Mouse (Mus musculus): ENCODE measurements around the gene Klf15. TPM values are rescaled to one million over a fixed set of nuclear protein-coding genes. Genes with fewer than 3 reads are reported as not detected.

Klf15 gene
- total RNA-seq (2021) = 10 to 100 TPM; 26.2 to 41.7 TPM

DNA sequence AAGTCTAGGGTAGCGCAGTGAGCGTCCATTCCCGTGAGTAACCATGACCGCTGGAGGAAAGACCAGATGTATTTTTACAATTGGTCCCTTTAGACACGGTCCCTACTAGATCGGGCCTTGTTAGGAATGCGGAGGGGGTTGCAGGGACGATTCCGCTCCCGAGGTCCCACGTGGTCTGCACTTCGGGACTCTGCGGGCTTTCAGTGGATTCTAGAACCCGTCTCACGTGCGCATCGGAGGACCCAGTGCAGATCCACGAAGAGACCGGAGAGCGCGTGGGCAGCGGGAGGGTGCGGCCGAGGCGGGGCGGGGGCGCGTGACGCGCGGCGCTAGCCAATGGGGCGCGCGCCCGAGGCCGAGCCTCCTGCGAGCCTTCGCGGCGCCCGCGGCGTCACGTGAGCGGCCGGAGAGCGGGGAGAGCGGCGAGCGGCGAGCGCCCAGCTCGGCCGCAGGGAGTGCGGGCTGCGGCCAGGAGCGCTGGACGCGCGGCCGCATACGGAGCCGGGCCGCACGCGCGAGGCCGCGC lies at the start of gene Klf15:
Klf15 (plus strand) TSS at position 396 of the 526 bp plus-strand sequence.
- DNase-seq = peak; percentile 87 to 88

DNA sequence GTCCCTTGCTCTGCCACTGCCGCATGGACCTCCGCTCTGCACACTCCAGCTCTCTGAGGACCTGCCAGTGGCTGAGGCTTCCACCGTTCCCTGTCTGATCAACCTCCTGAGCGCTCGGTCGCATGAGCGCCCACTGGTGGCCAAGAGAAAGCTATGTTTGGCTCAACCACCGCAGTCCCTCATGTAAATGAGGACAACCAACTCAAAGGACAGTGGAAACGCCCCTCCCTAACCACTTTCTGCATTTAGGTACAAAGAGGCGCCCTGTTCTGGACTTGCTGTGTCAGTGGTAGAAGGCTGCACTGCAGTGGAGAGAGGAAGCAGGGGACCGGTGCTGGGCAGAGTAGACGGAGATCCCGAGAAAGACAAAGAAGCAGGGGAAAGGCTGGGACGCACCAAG lies 39.8 kb upstream of the Klf15 start:
- peak; percentile 74 to 75 for DNase-seq

- DNase-seq = no peak
These were observed 37.0 kb upstream of the Klf15 start for GRCm38 (mm10) chr6:90425361-90425760.

DNA sequence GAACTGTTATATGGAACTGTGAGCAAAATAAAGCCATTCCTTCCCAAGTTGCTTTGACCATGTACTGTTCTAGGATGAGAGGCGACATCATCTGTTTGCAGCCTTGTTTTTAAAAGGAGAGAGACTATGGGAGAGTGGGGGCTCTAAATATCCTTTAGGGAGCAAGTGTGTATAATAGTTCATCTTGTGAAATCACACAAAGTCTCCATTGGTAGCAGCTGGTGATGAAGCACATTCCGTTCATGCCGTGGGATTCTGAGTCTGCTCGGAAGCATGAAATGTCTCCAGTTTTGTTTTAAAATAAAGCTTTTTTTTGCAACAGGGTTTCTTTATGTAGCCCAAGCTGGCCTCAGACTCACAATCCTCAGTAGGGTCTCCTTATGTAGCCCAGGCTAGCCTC lies 36.4 kb upstream of the Klf15 start:
- no peak for DNase-seq

GRCm38 (mm10) chr6:90428380-90428974 lies 33.9 kb upstream of the Klf15 start, which contains the start of gene Cfap100:
TSS of gene Cfap100 (minus strand) at chr6:90428797.
- DNase-seq = peak; percentile 76 to 81

GRCm38 (mm10) chr6:90429911-90430310 lies 32.5 kb upstream of the Klf15 start:
- no peak for DNase-seq

DNA sequence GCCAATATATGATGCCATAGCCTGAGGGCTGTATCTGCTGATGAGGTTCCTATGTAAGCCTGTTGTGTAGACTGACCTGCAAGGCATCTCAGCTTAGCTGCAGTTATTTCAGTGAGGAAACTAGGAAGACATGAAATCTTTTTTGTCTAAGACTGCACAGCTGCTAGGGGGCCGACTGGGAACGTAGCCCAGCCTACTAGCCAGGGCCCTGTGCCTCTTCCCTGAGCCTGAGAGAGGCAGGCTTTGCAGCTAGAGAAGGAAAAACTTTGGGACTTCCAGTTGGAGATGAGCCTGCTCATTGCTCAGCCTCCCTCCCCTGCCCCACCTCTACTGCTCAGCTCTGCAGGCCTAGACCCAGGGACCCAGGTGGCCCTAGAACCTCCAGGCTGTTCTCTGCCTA lies 30.9 kb upstream of the Klf15 start:
- DNase-seq = peak in 1 of 2 experiments; percentile 64

DNA sequence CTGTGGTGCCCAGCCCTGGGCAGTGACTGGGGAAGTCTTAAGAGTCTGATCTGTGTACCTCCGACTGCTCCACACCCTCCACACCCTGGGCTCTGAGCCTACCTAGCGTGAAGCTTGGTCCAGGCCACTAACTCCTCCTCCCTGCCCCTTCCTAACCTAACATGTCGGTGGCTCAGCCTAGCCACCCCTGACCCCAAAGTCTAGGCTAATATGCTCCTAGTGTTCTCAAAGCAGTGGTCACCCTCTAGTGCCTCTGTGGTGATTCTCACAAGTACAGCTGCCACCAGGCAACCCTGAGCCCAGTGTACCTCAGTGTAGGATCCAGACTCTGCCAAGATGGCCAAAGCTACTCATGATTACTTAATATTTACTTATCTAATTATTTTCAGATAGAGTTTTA lies 27.7 kb upstream of the Klf15 start:
- no peak for DNase-seq

DNA sequence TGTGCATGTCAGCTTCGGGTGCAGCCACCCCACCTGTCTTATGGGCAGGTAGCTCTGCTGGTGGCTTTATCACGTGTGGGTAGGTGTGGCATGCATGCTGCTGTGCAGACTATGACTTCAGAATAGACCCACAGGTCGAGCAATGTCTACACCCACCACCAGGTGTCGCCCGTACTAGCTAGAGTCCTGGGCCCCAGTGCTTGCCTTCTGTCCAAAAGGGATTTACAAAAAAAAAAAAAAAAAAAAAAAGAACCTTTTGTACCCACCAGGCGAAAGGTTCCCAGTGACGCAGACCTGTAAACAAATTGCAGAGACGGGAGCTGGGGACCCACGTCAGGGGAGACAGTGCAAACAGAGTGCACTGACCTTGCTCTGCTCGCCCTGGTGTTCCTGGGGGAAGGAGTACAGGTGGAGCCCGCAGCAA lies 27.2 kb upstream of the Klf15 start:
- peak; percentile 77 to 79 for DNase-seq

- DNase-seq = no peak
These were observed 26.0 kb upstream of the Klf15 start for GRCm38 (mm10) chr6:90436192-90436907.

DNA sequence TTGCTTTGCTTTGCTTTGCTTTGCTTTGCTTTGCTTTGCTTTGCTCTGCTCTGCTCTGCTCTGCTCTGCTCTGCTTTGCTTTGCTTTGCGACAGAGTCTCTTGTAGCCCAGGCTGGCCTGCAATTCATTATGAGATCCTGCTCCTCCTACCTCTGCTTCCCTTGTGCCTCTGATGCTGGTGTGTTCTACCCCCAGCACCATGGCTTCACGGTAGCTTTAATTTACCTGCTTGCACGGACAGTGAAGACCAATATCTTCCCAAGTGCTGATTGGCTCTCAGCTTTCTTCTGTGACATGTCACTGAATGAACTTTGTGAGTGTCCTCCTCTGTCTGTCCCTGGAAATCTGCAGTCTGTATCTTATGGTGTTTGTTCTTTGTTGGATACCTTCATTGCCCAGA lies 25.3 kb upstream of the Klf15 start:
- DNase-seq = no peak

DNA sequence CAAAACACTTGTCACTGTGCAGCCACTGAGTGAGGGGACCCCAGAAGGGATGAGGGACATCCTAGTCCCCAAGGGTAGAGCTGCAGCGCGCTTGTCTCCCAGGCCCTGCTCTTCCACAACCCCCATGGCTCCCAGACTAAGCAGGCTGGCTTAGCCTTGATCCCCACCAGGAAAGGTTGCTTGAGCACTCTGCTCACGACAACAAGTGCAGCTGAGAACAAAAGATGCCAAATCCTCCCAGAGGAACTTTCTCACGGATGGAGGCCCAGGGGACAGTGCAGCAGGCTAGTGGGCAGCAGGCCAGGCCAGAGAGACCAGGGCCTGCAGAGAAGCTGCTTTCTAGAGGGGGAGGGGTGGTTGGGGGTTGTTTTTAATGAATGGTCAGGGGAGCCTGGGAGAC lies 15.5 kb upstream of the Klf15 start:
- DNase-seq = no peak

- peak; percentile 74 to 77 for DNase-seq
These were observed 12.2 kb upstream of the Klf15 start for GRCm38 (mm10) chr6:90450179-90450578.

- DNase-seq = peak in 1 of 2 experiments; percentile 48
These were observed 11.7 kb upstream of the Klf15 start for GRCm38 (mm10) chr6:90450697-90451096.

DNA sequence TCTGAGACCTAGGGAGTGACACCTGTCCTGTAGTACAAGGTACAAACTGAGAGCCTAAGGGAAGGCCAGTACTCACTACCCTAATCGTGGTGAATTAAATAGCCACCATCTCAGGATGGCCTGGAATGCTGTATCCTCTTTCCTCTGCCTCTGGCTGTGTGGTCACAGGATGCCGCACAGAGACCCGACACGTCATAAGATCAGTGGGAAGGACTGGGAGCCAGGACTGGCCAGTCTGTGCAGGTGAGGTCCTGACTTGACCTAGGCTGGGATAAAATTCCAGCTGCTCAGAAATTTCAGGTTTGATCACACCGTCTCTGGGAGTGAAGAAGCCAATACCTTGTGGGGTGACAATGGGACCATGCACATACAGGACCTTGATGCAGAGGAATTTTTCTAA lies 10.9 kb upstream of the Klf15 start:
- DNase-seq = no peak

DNA sequence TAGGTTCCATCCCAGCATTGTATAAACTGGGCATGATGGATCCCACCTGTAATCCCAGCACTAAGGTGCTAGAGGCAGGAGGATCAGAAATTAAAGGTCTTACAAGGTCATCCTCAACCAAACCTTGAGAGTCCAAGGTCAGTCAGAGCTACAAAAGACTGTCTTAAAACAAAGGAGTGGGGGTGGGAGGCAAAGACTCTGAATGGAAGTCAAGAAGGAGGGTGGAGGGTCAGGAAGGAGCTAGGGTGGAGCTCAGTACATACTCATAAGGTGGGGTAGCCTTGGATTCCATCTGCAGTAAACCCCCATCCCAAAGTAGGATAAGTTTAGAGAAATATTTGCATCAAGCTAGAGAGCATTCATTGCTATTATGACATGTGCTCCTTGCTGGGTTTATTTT lies 9.8 kb upstream of the Klf15 start:
- no peak for DNase-seq

GRCm38 (mm10) chr6:90453751-90454150 lies 8.6 kb upstream of the Klf15 start:
- DNase-seq = no peak

DNA sequence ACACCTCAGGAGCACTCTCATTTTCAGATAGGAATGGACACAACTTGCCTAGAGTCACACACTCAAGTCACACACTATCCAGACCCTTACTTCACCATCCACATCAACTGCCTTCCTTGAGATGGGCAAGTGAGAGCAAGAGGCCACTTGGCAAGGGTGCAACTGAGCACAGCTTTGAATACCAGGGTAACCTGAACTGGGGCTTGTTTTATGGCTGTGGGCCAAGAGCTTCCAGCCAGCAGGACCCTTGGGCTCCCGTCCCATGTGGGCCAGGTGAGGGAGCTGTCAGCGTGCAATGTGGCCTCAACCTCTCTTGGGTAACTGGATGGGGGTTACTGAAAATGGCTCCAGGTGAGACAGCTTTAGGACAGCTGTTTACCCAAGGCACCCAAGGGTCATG lies 5.0 kb upstream of the Klf15 start:
- DNase-seq = no peak

DNA sequence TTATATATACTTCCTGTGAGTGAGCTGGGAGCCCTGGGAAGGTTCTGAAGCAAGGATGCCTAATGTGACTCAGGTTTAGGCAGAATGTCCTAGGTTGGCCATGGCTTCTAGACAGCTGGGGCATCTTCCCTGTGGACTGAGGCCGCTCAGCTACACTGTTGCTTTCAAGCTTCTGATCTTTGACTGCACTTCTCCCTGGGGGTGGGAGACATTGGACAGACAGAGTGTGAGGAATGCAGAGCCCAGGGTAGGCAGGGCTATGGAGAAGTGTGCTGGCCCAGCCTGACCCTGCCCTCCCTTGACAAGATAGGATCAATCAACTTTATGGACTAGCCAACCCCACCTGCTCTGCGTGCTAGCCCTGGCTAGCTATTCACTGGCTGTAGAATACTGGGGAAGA lies 1.2 kb upstream of the Klf15 start:
- DNase-seq = no peak

GRCm38 (mm10) chr6:90461771-90462170 lies 605 bp upstream of the Klf15 start:
- DNase-seq = no peak

DNA sequence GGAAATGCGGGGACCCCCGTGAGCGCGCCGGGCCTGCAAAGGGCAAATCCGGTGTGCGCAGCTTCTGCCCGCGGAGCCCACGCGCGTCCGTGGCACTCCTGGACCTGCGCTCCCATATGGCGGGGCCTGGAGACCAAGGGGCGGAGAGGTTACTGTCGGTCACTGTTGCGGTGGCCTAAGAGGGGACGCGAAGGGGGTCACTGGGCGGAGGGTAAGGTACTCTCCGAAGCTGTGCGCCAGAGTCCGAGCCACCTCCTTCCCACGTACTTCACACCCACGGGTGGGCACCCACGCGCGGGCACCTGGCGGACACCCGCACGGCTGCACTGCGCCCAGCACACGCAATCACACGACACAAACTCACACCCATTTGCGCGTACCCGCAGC lies 458 bp downstream of the Klf15 start:
- DNase-seq = no peak

- DNase-seq = peak; percentile 87 to 91
These were observed 969 bp downstream of the Klf15 start for GRCm38 (mm10) chr6:90463228-90463862.

GRCm38 (mm10) chr6:90463890-90464421 lies 1.6 kb downstream of the Klf15 start:
- DNase-seq = no peak

Measured in layer of hippocampus, postnatal 36 days (tissue).